Mouse (Mus musculus) limb, embryonic 14.5 days (tissue): ENCODE results near the gene Dscaml1. TPM values are rescaled to one million over a fixed set of nuclear protein-coding genes. Genes with fewer than 3 reads are reported as not detected.

Experiments
- ATAC-seq: fragments of 200-750 bp; cut with Nextera tagmentation; 2 replicates; pipeline ENCODE4 v1.8.0; 2017; ENCODE audit warnings: low read depth, moderate number of reproducible peaks, moderate TSS enrichment; ENCODE audit not compliant: low FRiP score
- DNase-seq: peaks from one replicate; pipeline ENCODE4 v3.0.0-alpha.2; 2015; ENCODE audit warnings: low spot score
- H3K27ac ChIP-seq: fragments of 300-500 bp; sonication (generic); replicated peaks from 2 replicates; pipeline ENCODE4 v1.5.1; 2014; ENCODE audit warnings: low read depth, mild to moderate bottlenecking, low read length, moderate library complexity, mixed read lengths
- H3K27me3 ChIP-seq: fragments of 300-500 bp; sonication (generic); 2 replicates; pipeline ENCODE4 v1.6.1; 2014; ENCODE audit warnings: low read length, mixed read lengths; ENCODE audit not compliant: control insufficient read depth, insufficient read depth
- H3K36me3 ChIP-seq: fragments of 300-500 bp; sonication (generic); 2 replicates; pipeline ENCODE4 v1.6.1; 2014; ENCODE audit warnings: mild to moderate bottlenecking, low read length, moderate library complexity, mixed read lengths; ENCODE audit not compliant: control insufficient read depth, insufficient read depth
- H3K4me1 ChIP-seq: fragments of 300-500 bp; sonication (generic); 2 replicates; pipeline ENCODE4 v1.6.1; 2014; ENCODE audit warnings: antibody characterized with exemption, low read length, mixed read lengths; ENCODE audit not compliant: control insufficient read depth, insufficient read depth
- H3K4me2 ChIP-seq: fragments of 300-500 bp; sonication (generic); replicated peaks from 2 replicates; pipeline ENCODE4 v1.6.1; 2014; ENCODE audit warnings: low read depth, mild to moderate bottlenecking, low read length, moderate library complexity; ENCODE audit not compliant: severe bottlenecking
- H3K4me3 ChIP-seq: fragments of 300-500 bp; sonication (generic); replicated peaks from 2 replicates; pipeline ENCODE4 v1.5.1; 2014; ENCODE audit warnings: low read length
- H3K9ac ChIP-seq: fragments of 300-500 bp; sonication (generic); 2 replicates; pipeline ENCODE4 v1.6.1; 2014; ENCODE audit warnings: mild to moderate bottlenecking, low read depth, low read length, moderate library complexity; ENCODE audit not compliant: severe bottlenecking
- H3K9me3 ChIP-seq: fragments of 300-500 bp; sonication (generic); 2 replicates; pipeline ENCODE4 v1.6.1; 2016; ENCODE audit warnings: low read length; ENCODE audit not compliant: control insufficient read depth
- POLR2A ChIP-seq: fragments of 200-500 bp; IDR thresholded peaks from 2 replicates; pipeline ENCODE4 v1.8.0; 2012; ENCODE audit warnings: inconsistent platforms, mild to moderate bottlenecking, moderate library complexity, borderline replicate concordance; ENCODE audit not compliant: insufficient read depth, insufficient read length; ENCODE audit errors: extremely low read depth
- WGBS: fragments of 180-500 bp; shearing (Covaris S2); extraction: QIAGEN DNeasy Blood & Tissue Kit; methylation state at CpG from one replicate; pipeline ENCODE4 v1.1.7; 2014; 5-methylcytosine and 5-hydroxymethylcytosine counted together
- polyA plus RNA-seq, 2 experiments: library from polyadenylated mRNA; depleted of rRNA in 1 of 2; stranded (reverse) in 1 of 2; unstranded in 1 of 2; fragments of >200 nt; fragmentation: Nextera tagmentation in 1 of 2; extraction: Ambion mirVana in 1 of 2; gene quantifications; 2 replicates each; pipeline versions ENCODE4 v1.2.1 to v1.2.3; 2012 to 2014

Gene Dscaml1
- polyA plus RNA-seq, 2 experiments: 0.43 to 1.0 TPM

DNA sequence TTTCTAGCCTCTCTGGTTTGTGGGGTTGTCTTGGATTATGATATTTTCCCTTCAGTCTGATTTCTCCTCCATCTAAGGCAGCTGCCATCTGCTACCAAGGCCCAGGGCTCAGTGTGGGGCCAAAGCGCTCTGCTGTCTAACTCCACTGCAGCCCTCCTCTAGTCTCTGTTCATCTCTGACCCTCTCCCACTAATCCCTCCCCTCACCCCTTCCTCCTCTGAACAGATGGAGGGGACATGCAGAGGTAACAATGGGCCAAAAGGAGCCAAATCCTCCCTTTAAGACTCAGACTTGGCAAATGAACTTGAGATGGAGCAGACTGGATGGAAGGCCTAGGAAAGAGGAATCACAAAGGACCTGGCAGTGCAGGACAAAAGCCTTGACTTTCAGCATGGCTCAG is 365.8 kb downstream of the Dscaml1 start:
- DNase-seq (no peak), ATAC-seq (no peak)
- Histone ChIP-seq H3K27me3 (no peaks in the 10 kb centered on the region), H3K4me1 (no peaks in the 10 kb centered on the region), H3K9ac (no peak overlapping the region), H3K27ac (no peak overlapping the region), H3K4me3 (no peak overlapping the region), H3K4me2 (no peak overlapping the region), H3K36me3 (peaks cover 36% of the 10 kb centered on the region; the same call in 1 of the 2 replicates), H3K9me3 (no peaks in the 10 kb centered on the region)
- 90% methylated on average over 1 of the region's 1 CpGs for WGBS
- no peak for TF ChIP-seq POLR2A

DNA sequence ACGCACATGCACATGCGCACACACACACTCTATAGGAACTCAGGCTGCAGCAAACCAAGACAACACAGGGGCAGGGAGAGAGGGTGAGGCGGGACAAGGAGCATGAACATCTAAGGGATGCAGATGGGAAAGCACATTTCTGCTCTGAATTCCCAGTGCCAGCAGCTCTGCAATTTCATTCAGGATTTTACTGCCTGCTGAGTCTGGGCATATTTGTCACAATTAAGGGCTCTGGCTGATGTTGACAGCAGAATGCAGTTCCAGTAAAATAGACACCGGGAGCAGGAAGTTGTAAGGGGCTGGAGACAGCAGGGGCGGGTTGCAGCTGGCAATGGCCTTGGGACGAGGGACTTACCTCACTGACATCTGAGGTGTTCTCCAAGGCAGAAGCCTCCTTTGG is 367.3 kb downstream of the Dscaml1 start:
- DNase-seq (no peak), ATAC-seq (no peak)
- no peak for TF ChIP-seq POLR2A
- H3K4me1 ChIP-seq: peaks cover 5% of the 10 kb centered on the region; the same call in 1 of the 2 replicates
- H3K27me3 ChIP-seq: no peaks in the 10 kb centered on the region
- H3K4me3 ChIP-seq: no peak overlapping the region
- H3K27ac ChIP-seq: no peak overlapping the region
- H3K9me3 ChIP-seq: no peaks in the 10 kb centered on the region
- H3K36me3 ChIP-seq: peaks cover 36% of the 10 kb centered on the region; the same call in 1 of the 2 replicates
- H3K9ac ChIP-seq: no peak overlapping the region
- H3K4me2 ChIP-seq: no peak overlapping the region
- 65% methylated on average over 6 of the region's 6 CpGs for WGBS

- no peak for ATAC-seq
- no peak overlapping the region for H3K4me2 ChIP-seq
- H3K4me1 ChIP-seq: peaks cover 5% of the 10 kb centered on the region; the same call in 1 of the 2 replicates
- no peak overlapping the region for H3K9ac ChIP-seq
- no peak overlapping the region for H3K4me3 ChIP-seq
- DNase-seq: no peak
- peaks cover 34% of the 10 kb centered on the region; the same call in 1 of the 2 replicates for H3K36me3 ChIP-seq
- H3K27me3 ChIP-seq: no peaks in the 10 kb centered on the region
- TF ChIP-seq POLR2A: no peak
- WGBS: 81% methylated on average over 5 of the region's 5 CpGs
- H3K27ac ChIP-seq: no peak overlapping the region
- no peaks in the 10 kb centered on the region for H3K9me3 ChIP-seq
Observed at GRCm38 (mm10) chr9:45795722-45796121, 369.3 kb downstream of the Dscaml1 start.

- Histone ChIP-seq H3K4me1 (peaks cover 5% of the 10 kb centered on the region; the same call in 1 of the 2 replicates), H3K4me2 (no peak overlapping the region), H3K27ac (no peak overlapping the region), H3K27me3 (no peaks in the 10 kb centered on the region), H3K9me3 (no peaks in the 10 kb centered on the region), H3K9ac (no peak overlapping the region), H3K36me3 (peaks cover 37% of the 10 kb centered on the region), H3K4me3 (no peak overlapping the region)
- DNase-seq (no peak), ATAC-seq (no peak)
- 72% methylated on average over 3 of the region's 3 CpGs for WGBS
- no peak for TF ChIP-seq POLR2A
Observed at GRCm38 (mm10) chr9:45797271-45797670, 370.8 kb downstream of the Dscaml1 start.

- peak; percentile 77 for DNase-seq
- peak overlapping the region; percentile 34; the same call in 1 of the 2 replicates for H3K27ac ChIP-seq
- H3K4me2 ChIP-seq: 0 out of 2 replicates have a peak overlapping the region, but pooled peaks have one; percentile 1
- peaks cover 5% of the 10 kb centered on the region; the same call in 1 of the 2 replicates for H3K4me1 ChIP-seq
- H3K9ac ChIP-seq: no peak overlapping the region
- no peaks in the 10 kb centered on the region for H3K27me3 ChIP-seq
- 9% methylated on average over 13 of the region's 13 CpGs for WGBS
- ATAC-seq: peak; percentile 80
- H3K4me3 ChIP-seq: no peak overlapping the region
- peaks cover 31% of the 10 kb centered on the region for H3K36me3 ChIP-seq
- TF ChIP-seq POLR2A: no peak
- no peaks in the 10 kb centered on the region for H3K9me3 ChIP-seq
Observed at GRCm38 (mm10) chr9:45798467-45799164, 372.2 kb downstream of the Dscaml1 start.
